ENCODE assay signal across 11 mouse cellular contexts in the genomic region with DNA sequence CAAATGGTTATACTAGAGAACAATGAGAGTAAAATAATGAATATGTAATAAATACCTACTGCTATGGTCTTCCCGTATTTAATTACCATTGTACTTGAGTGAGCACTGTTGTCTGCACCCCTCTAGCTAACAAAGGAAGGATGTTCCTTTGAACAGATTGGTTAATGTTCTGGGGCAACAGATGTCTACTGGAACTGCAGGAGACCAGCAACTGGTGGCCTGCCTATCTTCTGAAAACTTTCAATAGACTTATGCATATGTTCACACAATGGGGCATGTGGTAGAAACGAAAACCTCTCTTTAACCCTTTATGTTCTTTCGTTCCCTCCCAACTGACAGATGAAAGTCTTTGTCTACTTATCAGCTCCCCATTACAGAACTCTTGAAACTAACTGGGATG. TPM values are rescaled to one million over a fixed set of nuclear protein-coding genes. Genes with fewer than 3 reads are reported as not detected.
A peak's percentile ranks its signal among the peaks of the same experiment; 100 is the strongest.
DNase-seq lines count a peak whose midpoint lies in the region; ATAC-seq and TF ChIP-seq lines count a peak whose summit lies in the region.
"Had no signal": no experiment of that assay in that cellular context is flagged by ENCODE, and none has a peak within 500 bp of the region (broad histone marks: within the 10 kb centered on the region; RNA-seq: fewer than 3 reads in every experiment).

No protein-coding gene starts in this region.

- DNase-seq in embryo, embryonic 10 days (ENCODE audit: low spot score) = peak; percentile 41
- no peak for DNase-seq in embryo, embryonic 9.5 days (ENCODE audit: extremely low spot score)
- peak; percentile 53 for DNase-seq in embryonic facial prominence, embryonic 14.5 days (ENCODE audit: low spot score)
- DNase-seq in midbrain, postnatal 0 days (ENCODE audit: low spot score) = peak; percentile 52
- no peak for DNase-seq in cerebellum, adult 9-10 months
- no peak for DNase-seq in lung, postnatal 0 days (ENCODE audit: low spot score)
- DNase-seq in urinary bladder, adult 18-20 months (ENCODE audit: low spot score in 2 of 2) = no peak
- DNase-seq: heart, postnatal 4 days; kidney, postnatal 25 days; lung, postnatal 10 days had no signal

- H3K4me3 ChIP-seq in embryonic facial prominence, embryonic 14.5 days (ENCODE audit: low read depth, low read length) = no peak overlapping the region
- H3K4me3 ChIP-seq in hindbrain, embryonic 15.5 days = peak overlapping the region; percentile 24
- H3K4me3 ChIP-seq in midbrain, postnatal 0 days (ENCODE audit: low read depth, low read length) = peak overlapping the region; percentile 20
- no peak overlapping the region for H3K4me3 ChIP-seq in lung, postnatal 0 days (ENCODE audit: low read depth, low read length)

- H3K9me3 ChIP-seq in embryonic facial prominence, embryonic 14.5 days (ENCODE audit: control insufficient read depth, low read length) = no peaks in the 10 kb centered on the region
- H3K9me3 ChIP-seq in hindbrain, embryonic 15.5 days = no peaks in the 10 kb centered on the region
- no peaks in the 10 kb centered on the region for H3K9me3 ChIP-seq in midbrain, postnatal 0 days (ENCODE audit: low read length)
- H3K9me3 ChIP-seq in lung, postnatal 0 days (ENCODE audit: low read length) = no peaks in the 10 kb centered on the region

- H3K36me3 ChIP-seq in embryonic facial prominence, embryonic 14.5 days (ENCODE audit: control insufficient read depth, insufficient read depth, low read length) = peaks cover 8% of the 10 kb centered on the region; the same call in 1 of the 2 replicates
- no peaks in the 10 kb centered on the region for H3K36me3 ChIP-seq in hindbrain, embryonic 15.5 days
- no peaks in the 10 kb centered on the region for H3K36me3 ChIP-seq in midbrain, postnatal 0 days (ENCODE audit: insufficient read depth, low read length)
- H3K36me3 ChIP-seq in lung, postnatal 0 days (ENCODE audit: insufficient read depth, low read length) = no peaks in the 10 kb centered on the region

- TF ChIP-seq EP300 in lung, postnatal 0 days (IDR thresholded peaks at IDR 0.05) = no peak

- 72% methylated on average over 3 of the region's 3 CpGs for WGBS in embryonic facial prominence, embryonic 14.5 days
- 7% methylated on average over 3 of the region's 3 CpGs for WGBS in hindbrain, embryonic 15.5 days
- 12% methylated on average over 3 of the region's 3 CpGs for WGBS in midbrain, postnatal 0 days
- WGBS in lung, postnatal 0 days = 58% methylated on average over 3 of the region's 3 CpGs

- no peak overlapping the region for H3K27ac ChIP-seq in embryonic facial prominence, embryonic 14.5 days (replicated peaks; ENCODE audit: low read depth, low read length)
- peak overlapping the region; percentile 73; the same call in 1 of the 2 replicates for H3K27ac ChIP-seq in hindbrain, embryonic 15.5 days (replicated peaks)
- no peak overlapping the region for H3K27ac ChIP-seq in midbrain, postnatal 0 days (ENCODE audit: low read depth, low read length)
- no peak overlapping the region for H3K27ac ChIP-seq in lung, postnatal 0 days (ENCODE audit: low read length)

- ATAC-seq in embryonic facial prominence, embryonic 14.5 days (ENCODE audit: low read depth) = peak; percentile 54; the same call in 1 of the 2 replicates
- no peak for ATAC-seq in hindbrain, embryonic 15.5 days (ENCODE audit: low FRiP score, low read depth)
- no peak for ATAC-seq in midbrain, postnatal 0 days (ENCODE audit: low FRiP score)
- ATAC-seq in lung, postnatal 0 days = no peak

- H3K4me2 ChIP-seq in embryonic facial prominence, embryonic 14.5 days (ENCODE audit: low read depth, low read length) = no peak overlapping the region
- peak overlapping the region; percentile 45 for H3K4me2 ChIP-seq in hindbrain, embryonic 15.5 days
- H3K4me2 ChIP-seq in midbrain, postnatal 0 days (ENCODE audit: low read depth, low read length, poor library complexity, severe bottlenecking) = peak overlapping the region; percentile 34
- H3K4me2 ChIP-seq in lung, postnatal 0 days (replicated peaks; ENCODE audit: low read depth, low read length) = no peak overlapping the region

- TF ChIP-seq CTCF in midbrain, postnatal 0 days (IDR thresholded peaks at IDR 0.05) = no peak
- no peak for TF ChIP-seq CTCF in lung, postnatal 0 days (IDR thresholded peaks at IDR 0.05)

- no peak overlapping the region for H3K9ac ChIP-seq in embryonic facial prominence, embryonic 14.5 days (ENCODE audit: low read depth, low read length)
- H3K9ac ChIP-seq in hindbrain, embryonic 15.5 days = no peak overlapping the region
- no peak overlapping the region for H3K9ac ChIP-seq in midbrain, postnatal 0 days (replicated peaks; ENCODE audit: low read length, poor library complexity, severe bottlenecking)
- H3K9ac ChIP-seq in lung, postnatal 0 days (replicated peaks; ENCODE audit: low read depth) = no peak overlapping the region

- no peaks in the 10 kb centered on the region for H3K27me3 ChIP-seq in embryonic facial prominence, embryonic 14.5 days (replicated peaks; ENCODE audit: control insufficient read depth, insufficient read depth, low read length)
- H3K27me3 ChIP-seq in hindbrain, embryonic 15.5 days = no peaks in the 10 kb centered on the region
- H3K27me3 ChIP-seq in midbrain, postnatal 0 days (ENCODE audit: insufficient read depth, low read length) = no peaks in the 10 kb centered on the region
- no peaks in the 10 kb centered on the region for H3K27me3 ChIP-seq in lung, postnatal 0 days (replicated peaks; ENCODE audit: insufficient read depth, low read length)

- 0 out of 2 replicates have a peak, but pooled peaks cover 3% of the 10 kb centered on the region for H3K4me1 ChIP-seq in embryonic facial prominence, embryonic 14.5 days (ENCODE audit: control insufficient read depth, insufficient read depth, low read length)
- peaks cover 45% of the 10 kb centered on the region for H3K4me1 ChIP-seq in hindbrain, embryonic 15.5 days (replicated peaks)
- peaks cover 13% of the 10 kb centered on the region; the same call in 1 of the 2 replicates for H3K4me1 ChIP-seq in midbrain, postnatal 0 days (ENCODE audit: insufficient read depth, low read length)
- H3K4me1 ChIP-seq in lung, postnatal 0 days (ENCODE audit: insufficient read depth, low read depth, low read length) = no peaks in the 10 kb centered on the region

RNA-seq across cellular contexts. Expression of gene Zc3h12c, which starts 20.1 kb away (rescaled TPM):
- polyA plus RNA-seq in embryonic facial prominence, embryonic 14.5 days (2014; fragmentation: Nextera tagmentation; extraction: Ambion mirVana) = 4.4 and 4.9 TPM in 2 replicates
- polyA plus RNA-seq in hindbrain, embryonic 15.5 days (2015; fragmentation: Nextera tagmentation; extraction: Ambion mirVana) = 4.5 and 6.3 TPM in 2 replicates
- 13.4 and 15.1 TPM in 2 replicates for total RNA-seq in midbrain, postnatal 0 days (2014; rRNA removed)
- polyA plus RNA-seq in midbrain, postnatal 0 days (2015; fragmentation: Nextera tagmentation; extraction: Ambion mirVana) = 2.6 and 3.4 TPM in 2 replicates
- polyA plus RNA-seq in lung, postnatal 0 days (2015; fragmentation: Nextera tagmentation; extraction: Ambion mirVana) = 2.0 and 2.3 TPM in 2 replicates

Comparison
In these comparisons a context has a peak if more than half of its experiments do, and no peak if none do; other contexts are left out.
1. DNase-seq: peak in embryo, embryonic 10 days (single experiment), embryonic facial prominence, embryonic 14.5 days (single experiment) and midbrain, postnatal 0 days (single experiment); none in embryo, embryonic 9.5 days (single experiment), cerebellum, adult 9-10 months (single experiment), lung, postnatal 0 days (single experiment) and urinary bladder, adult 18-20 months (0 of 2).
2. H3K4me2 ChIP-seq: peak in hindbrain, embryonic 15.5 days (single experiment) and midbrain, postnatal 0 days (single experiment); none in embryonic facial prominence, embryonic 14.5 days (single experiment) and lung, postnatal 0 days (single experiment).
3. H3K4me3 ChIP-seq: peak in hindbrain, embryonic 15.5 days (single experiment) and midbrain, postnatal 0 days (single experiment); none in embryonic facial prominence, embryonic 14.5 days (single experiment) and lung, postnatal 0 days (single experiment).